Mouse (Mus musculus): Measurements from ENCODE around the gene Emc6. TPM values are rescaled to one million over a fixed set of nuclear protein-coding genes. Genes with fewer than 3 reads are reported as not detected.

The Emc6 gene
- 104 and 115 TPM in 2 replicates for total RNA-seq (2021)
- long read RNA-seq, experiment 1, transcript Emc6-201 (2 exons, 1,332 nt): major isoform, 128 of 132 reads
- long read RNA-seq, experiment 1, partial matches to known transcripts: 0 of 132 reads
- long read RNA-seq, experiment 1, other reads (novel, unspliced or antisense): 3 of 132 reads
- long read RNA-seq, experiment 2, transcript Emc6-201 (2 exons, 1,332 nt): major isoform, 114 of 117 reads
- long read RNA-seq, experiment 2, partial matches to known transcripts: 0 of 117 reads
- long read RNA-seq, experiment 2, other reads (novel, unspliced or antisense): 2 of 117 reads

DNA sequence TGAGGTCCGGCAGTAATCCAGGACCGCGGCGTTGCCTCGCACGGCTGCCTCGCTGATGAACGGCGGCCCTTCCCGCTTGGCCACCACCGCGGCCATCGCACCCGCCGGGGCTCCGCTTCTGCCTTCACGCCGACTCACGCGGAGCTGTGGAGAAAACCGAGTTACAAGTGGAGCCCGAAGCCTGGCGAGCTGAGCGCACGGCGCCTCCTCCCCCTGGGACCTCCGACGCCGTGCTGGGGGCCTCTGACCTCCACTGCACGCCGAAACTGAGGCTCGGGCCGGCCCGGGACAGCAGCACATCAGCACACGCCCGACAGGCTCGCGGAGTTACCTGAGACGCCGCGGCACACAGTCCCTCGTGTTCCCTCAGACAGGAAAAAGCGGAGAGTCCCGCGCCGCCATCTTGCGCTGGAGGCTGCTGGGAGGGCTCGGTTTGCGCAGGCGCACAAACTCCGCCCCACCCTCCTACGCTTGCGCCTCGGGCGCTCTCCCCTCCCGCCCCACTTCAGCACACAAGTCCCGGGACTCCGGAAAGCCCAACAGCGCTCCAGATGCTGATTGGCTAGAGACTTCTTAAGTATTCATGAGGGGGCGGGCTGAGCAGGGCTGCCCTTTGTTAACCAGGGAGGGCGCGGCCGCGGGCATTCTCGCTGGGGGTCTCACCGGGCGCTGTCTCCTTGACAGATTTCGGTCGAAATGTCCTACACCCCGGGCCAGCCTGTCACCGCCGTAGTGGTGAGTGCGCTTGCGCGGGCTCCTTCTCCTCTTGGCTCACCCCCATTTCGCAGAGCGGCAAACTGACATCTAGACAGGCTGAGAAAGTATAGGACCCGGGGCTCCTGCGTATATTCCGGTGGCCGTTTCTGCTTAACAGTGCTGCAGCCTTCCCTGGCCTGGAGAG lies at the start of gene Emc6, which contains the start of gene Tax1bp3:
Gene Emc6, minus strand, starts transcription at position 430 of the 901 bp plus-strand sequence.
Gene Tax1bp3, plus strand, starts transcription at position 476 of the 901 bp plus-strand sequence.
- DNase-seq: peak; percentile 98

DNA sequence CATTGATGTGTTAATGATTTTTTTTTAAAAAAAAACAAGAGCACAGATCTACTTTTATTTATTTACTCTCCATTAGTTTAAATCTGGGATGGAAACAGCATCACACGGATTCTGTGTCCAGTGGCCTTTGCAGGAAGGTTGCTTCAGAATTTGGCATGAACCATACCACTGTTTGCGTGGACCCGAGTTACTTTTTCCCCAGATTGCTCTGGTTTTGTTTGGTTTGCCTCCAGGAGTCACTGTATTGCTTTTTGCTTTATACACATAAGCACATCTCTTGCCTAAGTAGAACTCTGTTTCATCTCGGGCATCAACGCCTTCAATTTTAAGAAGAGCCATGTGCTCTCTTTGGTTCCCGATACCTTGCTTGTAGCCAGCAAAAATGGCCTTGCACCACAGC lies 49.0 kb upstream of the Emc6 start:
- DNase-seq: no peak

DNA sequence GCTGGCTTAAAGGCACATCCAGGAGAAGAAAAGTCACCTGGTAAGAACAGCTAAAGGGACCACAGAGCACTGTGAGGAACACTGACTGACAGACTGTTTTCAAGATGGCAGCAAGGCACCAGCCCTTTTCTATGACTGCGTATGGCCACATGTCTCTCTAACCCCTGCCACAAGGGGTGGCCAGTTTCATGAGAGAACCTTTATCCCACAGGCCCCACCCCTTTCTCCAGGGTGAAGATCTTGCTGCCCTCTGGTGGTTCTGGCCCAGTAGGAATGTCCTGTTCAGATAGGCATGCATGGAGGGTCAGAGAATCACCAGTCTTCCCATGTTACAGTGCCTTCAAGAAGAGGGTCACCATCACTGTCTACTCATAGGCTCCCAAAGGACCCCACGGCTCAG lies 47.1 kb upstream of the Emc6 start:
- peak; percentile 64 for DNase-seq

DNA sequence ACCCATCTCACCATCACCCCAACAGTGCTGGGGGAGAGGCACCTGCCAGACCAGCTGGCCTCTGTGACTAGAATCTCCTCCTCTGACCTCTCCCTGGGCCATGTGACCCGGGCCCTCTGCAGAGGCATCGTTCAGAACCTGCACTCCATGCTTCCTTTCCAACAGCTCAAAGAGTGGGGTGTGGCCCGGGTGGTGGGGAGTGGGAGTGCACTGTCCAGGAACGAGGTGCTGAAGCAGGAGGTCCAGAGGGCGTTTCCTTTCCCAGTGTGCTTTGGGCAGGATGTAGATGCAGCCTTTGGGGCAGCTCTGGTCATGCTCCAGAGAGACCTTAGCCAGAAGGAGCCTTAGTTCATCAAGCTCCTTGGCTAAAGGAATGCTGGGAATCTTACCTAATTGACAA lies 46.0 kb upstream of the Emc6 start:
- no peak for DNase-seq

DNA sequence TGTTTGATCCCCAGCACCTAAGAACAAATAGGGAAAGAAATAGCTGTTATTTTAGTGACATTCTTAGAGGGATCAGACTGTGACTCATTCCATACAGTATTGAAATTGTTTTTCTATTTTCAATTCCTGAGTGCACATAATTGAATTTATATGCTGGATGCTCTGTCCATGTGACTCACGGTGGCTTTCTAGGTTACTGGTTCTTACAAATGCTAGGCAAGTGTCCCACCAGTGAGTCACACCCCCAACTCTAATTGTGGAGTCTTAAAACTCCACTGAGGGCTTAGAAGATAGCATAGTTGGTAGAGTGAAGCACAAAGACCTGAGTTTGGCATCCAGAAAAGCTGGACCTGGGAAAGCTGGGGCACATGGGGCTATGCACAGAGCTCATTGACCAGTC lies 43.8 kb upstream of the Emc6 start:
- no peak for DNase-seq

DNA sequence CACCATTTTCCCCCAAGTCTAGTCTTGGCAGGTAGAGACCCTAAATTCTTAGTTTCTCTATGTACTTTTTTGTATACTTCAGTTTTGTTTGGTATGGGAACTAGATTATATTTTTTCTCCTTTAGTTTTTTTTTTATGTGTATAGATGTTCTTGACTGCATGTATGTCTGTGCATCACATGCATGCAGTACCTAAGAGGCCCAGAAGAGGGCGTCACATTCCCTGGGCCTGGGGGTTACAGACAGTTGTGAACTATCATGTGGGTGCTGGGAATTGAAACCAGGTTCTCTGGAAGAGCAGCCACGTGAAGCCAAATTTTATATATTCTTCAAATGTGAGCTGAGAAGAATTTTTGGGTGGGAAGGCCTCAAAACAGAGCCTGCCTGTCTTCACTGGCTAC lies 42.8 kb upstream of the Emc6 start:
- no peak for DNase-seq

DNA sequence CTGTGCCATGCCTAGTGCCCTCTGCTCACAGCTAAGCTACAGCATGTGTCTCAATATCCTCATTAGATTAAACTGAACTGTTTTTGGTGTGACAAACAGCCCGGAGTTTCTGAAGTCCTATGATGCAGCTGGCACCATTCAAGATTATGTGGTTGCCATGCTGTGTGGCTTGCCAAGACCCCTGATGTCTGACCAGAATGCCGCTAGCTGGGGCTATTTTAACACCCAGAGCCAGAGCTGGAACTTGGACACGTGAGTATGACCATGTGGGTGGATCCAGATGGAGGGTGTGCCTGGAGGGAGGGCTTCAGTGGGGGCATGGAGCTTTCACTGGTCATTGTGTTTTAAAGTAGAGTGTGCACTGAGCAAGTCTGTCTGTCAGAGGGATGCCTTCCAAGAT lies 37.1 kb upstream of the Emc6 start:
- DNase-seq: no peak

DNA sequence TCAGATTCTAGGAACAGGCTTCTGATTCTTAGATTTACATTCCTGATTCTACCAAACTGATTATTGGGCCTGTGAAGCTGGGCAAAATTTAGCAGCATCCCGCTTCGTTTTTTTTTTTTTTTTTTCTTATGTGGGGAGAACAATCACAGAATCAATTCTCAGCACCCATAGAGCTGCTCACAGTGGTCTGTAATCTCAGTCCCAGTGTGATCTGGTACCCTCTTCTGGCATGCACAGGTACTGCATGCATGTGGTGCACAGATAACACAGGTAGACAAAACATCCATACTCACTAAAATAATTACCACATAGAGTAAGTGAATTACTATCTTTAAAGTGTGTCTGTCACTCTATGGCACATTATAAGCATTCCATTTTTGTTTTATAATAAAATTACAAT lies 30.8 kb upstream of the Emc6 start:
- DNase-seq: no peak

DNA sequence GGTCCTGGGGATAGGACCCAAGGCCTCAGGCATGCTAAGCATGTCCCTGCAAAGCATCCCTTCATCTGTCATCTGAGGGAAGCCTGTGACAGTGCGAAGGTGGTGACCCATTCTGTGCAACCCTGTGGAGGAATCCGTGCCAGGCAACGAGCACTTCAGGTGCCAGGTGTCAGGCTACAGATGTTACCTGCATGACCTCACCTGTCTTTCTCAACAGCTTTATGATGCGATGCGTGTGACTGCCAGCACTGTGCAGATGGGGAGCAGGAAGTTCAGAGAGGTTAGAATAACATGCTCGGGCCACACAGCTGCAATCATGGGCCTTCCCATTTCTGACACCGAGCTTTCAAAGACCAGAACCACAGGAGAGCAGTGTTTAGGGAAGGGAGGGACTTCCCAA lies 28.4 kb upstream of the Emc6 start:
- DNase-seq: no peak

DNA sequence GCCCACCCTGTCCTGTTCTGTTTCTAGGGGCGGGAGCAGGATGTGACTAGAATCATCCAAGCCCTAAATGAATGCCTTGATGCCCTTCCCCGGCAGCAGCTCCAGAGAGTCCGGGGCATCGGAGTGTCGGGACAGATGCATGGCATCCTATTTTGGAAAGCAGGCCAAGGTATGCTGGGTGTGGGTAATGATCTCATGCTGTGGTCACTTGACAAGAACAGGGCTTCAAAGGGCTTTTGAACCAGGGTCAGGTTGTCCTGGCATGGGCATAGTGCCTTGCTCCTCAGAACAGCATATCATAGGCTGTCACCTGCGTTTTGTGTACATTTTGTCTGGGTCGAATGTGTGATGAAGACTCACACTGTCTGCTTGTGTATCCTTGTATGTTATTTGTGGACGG lies 27.1 kb upstream of the Emc6 start:
- no peak for DNase-seq

DNA sequence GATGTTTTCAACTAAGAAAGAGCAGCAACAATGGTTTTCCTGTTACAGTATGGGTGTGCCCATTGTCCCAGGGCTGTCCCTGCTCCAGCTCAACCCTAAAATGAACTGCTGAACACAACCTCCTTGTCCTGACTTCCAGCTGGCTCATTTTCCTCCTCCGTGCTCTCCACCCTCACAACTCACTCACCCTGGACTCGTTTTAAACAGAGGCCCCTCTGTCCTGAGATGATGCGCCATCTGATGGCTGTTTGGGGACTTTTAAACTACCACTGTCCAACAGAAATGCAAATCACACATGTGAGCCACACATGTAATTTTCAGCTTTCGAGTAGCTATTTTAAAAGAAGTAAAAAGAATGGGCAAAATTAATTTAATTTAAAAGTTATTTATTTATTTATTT lies 24.8 kb upstream of the Emc6 start:
- DNase-seq: no peak

DNA sequence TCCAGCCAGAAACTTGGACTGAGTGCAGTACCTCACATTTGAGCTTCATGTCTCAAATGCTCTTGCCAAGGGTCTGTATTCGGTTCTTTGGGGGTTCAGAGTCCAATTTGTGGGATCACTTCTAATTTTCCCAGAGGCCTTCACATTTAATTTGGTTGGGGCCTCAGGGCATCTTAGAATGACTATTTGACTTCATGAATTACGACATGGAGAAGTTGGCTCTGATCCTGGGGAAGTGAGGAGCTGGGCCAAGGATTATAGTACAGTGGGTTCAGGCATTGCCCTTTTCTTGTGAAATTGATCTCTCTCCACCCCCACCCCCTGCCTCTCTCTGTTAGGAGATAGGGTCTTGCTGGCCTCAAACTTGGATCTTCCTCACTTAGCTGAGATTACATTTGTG lies 24.2 kb upstream of the Emc6 start:
- DNase-seq: peak; percentile 58

DNA sequence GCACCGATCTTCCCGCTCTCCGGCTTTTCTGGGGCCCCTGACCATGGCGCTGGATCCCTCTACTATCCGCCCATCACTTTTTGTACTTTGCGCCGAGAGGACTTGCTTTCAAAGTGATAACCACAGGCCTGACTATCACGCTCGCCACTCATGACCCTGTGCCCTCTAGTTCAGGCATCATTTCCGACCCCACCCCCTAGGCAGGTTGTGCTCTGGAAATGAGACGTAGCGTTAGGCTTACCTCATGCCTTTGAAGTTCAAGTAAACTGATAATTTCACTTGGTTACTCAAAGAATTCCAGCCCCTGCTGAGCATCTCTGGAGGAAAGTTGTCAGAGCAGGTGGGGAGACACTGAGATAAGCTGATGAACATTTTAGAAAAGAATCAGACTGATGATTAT lies 23.0 kb upstream of the Emc6 start:
- DNase-seq: peak; percentile 31

DNA sequence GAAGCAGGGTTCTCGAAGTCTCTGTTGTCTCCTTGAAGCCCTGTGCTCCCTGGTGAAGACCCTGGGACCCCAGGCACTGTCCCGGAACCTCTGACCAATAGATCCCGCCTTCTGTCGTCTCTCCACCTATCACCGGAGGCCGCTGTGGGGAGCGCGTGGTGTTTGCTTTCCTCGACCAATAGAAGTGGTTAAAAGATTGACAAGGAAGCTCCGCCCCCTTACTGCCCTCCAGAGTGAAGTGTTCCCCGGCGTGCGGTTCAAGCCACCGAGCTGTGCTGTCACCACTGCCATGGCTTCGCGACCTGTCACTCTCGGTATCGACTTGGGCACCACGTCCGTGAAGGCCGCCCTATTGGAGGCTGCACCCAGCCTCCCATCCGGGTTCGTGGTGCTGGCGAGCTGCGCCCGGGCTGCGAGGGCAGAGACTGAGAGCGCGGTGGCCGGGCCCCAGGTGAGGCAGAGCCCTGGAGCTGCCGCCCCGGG lies 22.4 kb upstream of the Emc6 start, which contains the start of gene Shpk:
Gene Shpk, plus strand, starts transcription at position 231 of the 483 bp plus-strand sequence.
- DNase-seq: peak; percentile 95

DNA sequence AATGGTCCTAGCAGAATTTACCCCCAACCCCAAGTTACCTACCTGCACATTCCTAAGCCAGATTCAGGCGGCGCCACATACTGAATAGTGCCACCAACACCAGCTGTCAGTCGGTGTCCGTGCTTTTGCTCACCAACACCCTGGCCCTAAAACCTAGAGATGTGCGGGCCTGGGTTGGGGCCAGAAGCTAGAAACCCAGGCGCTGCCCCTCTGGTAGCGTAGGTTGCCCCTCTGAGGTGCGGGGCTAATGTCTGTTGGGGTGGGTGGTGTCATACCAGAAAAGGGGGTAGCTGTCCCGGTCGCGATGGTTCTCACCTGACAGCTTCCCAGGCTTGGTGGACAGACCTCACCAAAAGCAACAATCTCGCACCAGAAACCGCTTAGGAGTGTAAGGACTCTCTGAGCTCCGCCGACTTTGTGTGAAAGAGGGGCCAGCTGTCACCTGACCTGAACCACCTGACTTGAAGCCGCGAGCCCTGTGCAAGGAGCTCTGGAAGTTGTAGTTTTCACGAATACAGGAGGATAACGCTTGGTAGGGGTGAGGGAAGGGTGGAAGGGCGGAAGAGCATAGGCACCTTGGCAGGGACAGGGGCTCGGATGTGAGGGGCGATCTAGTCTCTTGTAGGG lies 21.9 kb upstream of the Emc6 start, which contains the start of gene Ctns:
Gene Ctns, minus strand, starts transcription at position 440 of the 627 bp plus-strand sequence.
- DNase-seq: peak; percentile 87

DNA sequence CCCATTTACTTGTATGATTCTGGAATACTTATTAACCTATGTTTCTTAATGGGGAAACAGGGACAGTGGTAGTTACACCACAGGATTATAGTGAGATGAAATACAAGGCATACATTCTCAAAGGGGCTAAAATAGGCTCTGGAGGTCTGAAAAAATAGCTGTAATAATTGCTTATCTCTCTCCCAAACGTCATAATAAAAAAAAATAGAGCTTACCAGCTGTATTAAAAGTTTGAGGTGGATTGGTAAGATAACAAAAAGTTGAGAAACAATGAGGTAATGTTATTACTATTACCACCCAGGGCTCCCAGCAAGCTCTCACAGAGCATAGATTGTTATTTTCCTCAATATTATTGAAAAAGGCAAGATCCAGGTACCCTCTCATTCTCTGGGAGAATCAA lies 21.4 kb upstream of the Emc6 start:
- no peak for DNase-seq

DNA sequence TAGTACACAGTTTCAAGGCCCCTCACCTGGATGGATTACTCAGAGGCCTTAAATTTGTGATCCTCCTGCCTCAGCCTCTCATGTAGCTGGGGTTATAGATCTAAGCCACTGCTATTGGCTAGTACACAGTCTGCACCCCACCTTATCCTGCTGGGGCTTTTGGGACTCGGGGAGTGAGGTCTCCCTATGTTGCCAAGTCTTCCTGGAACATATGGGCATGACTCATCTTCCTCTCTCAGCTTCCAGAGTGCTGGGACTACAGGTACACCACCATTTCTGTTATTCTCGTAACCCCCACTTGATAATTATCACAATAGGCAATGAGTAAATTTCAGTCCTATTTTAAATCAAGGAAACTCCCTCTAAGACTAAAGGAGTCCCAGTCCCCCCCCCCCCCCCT lies 17.6 kb upstream of the Emc6 start:
- no peak for DNase-seq

DNA sequence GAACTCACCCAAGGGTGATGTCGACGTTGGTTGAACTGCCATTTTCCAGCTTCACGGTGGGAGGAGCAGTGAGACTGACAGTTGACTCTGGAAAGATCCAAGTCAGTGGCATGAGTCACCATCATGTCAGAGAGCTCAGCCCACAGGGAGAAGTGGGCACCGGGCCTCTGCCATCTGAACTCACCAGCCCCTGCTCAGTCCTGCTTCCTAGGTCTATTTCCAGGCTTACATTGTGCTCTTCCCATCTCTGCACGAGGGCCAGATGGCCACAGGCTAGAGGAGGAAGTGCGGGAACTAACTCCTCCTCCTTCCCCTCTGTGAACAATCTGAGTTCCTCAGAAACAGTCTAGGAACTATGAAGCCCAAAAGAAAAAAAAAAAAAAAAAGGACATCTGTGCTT lies 16.2 kb upstream of the Emc6 start:
- DNase-seq: peak; percentile 33

DNA sequence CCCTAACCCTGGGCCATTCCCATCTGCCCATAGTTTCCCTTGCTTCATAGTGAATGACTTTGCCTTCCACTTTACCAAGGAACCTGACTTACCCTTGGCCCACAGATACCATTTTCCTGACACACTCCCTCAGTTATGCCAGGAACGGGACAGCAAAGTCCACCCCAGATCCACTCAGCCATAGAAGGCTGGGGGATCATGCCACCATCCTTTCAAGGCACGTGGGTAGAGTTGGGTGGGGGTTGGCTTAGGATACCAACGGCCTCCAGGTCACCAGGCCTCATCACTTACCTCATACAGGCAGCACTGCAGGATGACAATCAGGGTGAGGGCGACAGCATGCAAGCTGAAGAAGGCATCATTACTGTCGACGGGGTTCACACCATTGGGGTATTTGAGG lies 10.4 kb upstream of the Emc6 start:
- no peak for DNase-seq

DNA sequence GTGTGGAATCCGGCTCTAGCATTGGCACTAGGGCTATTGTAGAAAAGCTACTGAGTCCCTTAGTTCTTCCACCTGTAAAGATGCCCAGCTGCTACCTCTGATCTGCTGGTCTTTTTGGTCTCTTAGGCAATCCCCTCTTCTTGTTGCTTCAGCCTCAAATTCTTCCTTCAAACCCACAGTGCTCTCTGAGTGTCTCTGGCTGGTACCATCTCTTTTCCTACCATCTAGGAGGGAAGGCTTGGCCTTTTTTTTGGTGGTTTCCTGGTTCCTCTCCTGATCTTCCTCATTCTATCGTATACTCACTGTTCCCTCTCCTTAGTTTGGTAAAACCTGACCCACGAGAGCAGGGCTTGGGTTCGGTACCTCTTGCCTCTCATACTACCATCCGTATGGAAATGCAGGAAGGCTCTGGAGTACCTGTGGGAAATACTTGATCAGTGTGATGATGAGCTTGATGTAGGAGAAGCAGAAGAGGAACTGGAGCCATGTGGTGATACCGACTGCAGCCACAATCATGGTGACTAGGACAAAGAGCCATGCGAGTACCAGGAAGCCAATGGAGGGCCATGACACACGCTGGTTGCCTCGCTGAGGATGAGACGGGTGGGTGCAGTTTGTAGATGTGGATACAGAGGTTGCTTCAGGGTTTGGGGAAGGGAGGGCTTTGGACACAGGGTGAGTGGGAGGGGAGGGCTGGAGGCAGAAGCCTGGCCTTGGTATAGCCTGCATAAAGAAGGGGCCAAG lies 9.2 kb upstream of the Emc6 start:
- DNase-seq: no peak

DNA sequence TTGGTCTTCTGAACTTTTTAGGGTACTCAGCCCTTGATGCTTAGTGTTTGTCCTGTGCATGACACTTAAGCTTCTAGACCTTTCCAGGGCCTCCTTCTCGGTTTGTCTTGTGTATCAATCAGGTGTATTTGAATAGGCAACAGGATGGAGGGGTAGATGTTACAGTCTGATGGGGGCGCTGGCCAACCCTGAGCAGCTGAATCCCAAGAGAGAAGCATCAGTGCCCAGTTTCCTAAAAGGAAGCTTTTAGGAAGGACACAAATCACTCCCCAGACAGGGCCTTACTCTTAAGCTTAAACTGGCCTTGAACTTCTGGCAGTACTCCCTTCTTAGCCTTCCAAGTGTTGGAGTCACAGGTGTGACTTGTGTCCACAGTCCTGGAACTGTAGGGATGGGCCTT lies 1.1 kb upstream of the Emc6 start:
- DNase-seq: peak; percentile 32

DNA sequence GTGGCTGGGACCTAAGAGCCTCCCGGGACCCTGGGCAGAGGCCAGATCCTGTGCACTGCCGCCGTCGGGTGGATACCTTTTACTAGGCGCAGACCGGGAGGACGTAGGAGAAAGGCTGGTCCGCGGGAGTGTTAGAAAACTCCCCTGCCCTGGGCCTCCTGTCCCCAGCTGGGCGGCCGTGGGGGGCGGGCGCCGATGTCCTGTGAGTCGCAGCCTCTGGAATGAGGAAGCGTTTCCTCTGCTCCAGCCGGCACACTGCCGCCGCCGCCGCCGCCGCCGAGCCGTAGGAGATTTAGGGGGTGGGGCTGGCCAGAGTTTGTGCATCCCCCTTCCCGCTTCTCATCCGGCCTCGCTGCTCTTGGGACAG lies 655 bp upstream of the Emc6 start:
- peak; percentile 93 for DNase-seq
